Mouse (Mus musculus) heart, postnatal 0 days (tissue): ENCODE measurements around the gene 2310030G06Rik. TPM values are rescaled to one million over a fixed set of nuclear protein-coding genes. Genes with fewer than 3 reads are reported as not detected.
A peak's percentile ranks its signal among the peaks of the same experiment; 100 is the strongest.

Source experiments
- ATAC-seq: fragments of 200-750 bp; cut with Nextera tagmentation; 2 replicates; pipeline ENCODE4 v1.8.0; 2017; ENCODE audit warnings: low read depth, moderate number of reproducible peaks, moderate library complexity; ENCODE audit not compliant: insufficient read depth
- DNase-seq: peaks from one replicate; pipeline ENCODE4 v3.0.0-alpha.2; 2016; ENCODE audit warnings: low spot score
- H3K27ac ChIP-seq: fragments of 300-500 bp; sonication (generic); 2 replicates; pipeline ENCODE4 v1.5.1; 2014; ENCODE audit warnings: low read depth, mild to moderate bottlenecking
- H3K27me3 ChIP-seq: fragments of 300-500 bp; sonication (generic); 2 replicates; pipeline ENCODE4 v1.6.1; 2014; ENCODE audit warnings: low read length, mixed read lengths; ENCODE audit not compliant: control insufficient read depth, insufficient read depth
- H3K36me3 ChIP-seq: fragments of 300-500 bp; sonication (generic); replicated peaks from 2 replicates; pipeline ENCODE4 v1.6.1; 2014; ENCODE audit warnings: low read length, mixed read lengths; ENCODE audit not compliant: control insufficient read depth, insufficient read depth
- H3K4me1 ChIP-seq: fragments of 300-500 bp; sonication (generic); 2 replicates; pipeline ENCODE4 v1.6.1; 2014; ENCODE audit warnings: antibody characterized with exemption; ENCODE audit not compliant: control insufficient read depth, insufficient read depth
- H3K4me2 ChIP-seq: fragments of 300-500 bp; sonication (generic); 2 replicates; pipeline ENCODE4 v1.6.1; 2014; ENCODE audit warnings: low read depth, mild to moderate bottlenecking, low read length, moderate library complexity
- H3K4me3 ChIP-seq: fragments of 300-500 bp; sonication (generic); 2 replicates; pipeline ENCODE4 v1.5.1; 2014; ENCODE audit warnings: low read depth, low read length
- H3K9ac ChIP-seq: fragments of 300-500 bp; sonication (generic); replicated peaks from 2 replicates; pipeline ENCODE4 v1.6.1; 2014; ENCODE audit warnings: low read depth, low read length, mixed read lengths
- H3K9me3 ChIP-seq: fragments of 300-500 bp; sonication (generic); replicated peaks from 2 replicates; pipeline ENCODE4 v1.6.1; 2016; ENCODE audit warnings: low read length; ENCODE audit not compliant: control insufficient read depth
- CTCF ChIP-seq: IDR thresholded peaks from 2 replicates; pipeline ENCODE4 v1.5.1; 2016; ENCODE audit warnings: antibody characterized with exemption, control low read depth, low read depth
- EP300 ChIP-seq: IDR thresholded peaks from 2 replicates; pipeline ENCODE4 v1.6.1; 2016; ENCODE audit warnings: antibody characterized with exemption, low read depth
- WGBS: fragments of 180-500 bp; shearing (Covaris S2); extraction: QIAGEN DNeasy Blood & Tissue Kit; methylation state at CpG from one replicate; pipeline ENCODE4 v1.1.7; 2014; 5-methylcytosine and 5-hydroxymethylcytosine counted together
- polyA plus RNA-seq: library from polyadenylated mRNA; unstranded; fragments of >200 nt; fragmentation: Nextera tagmentation; extraction: Ambion mirVana; gene quantifications from 2 replicates; pipeline ENCODE4 v1.2.1, GENCODE M21; 2015
- total RNA-seq: library from RNA; depleted of rRNA; stranded (reverse); fragments of >200 nt; gene quantifications from 2 replicates; pipeline ENCODE4 v1.2.3, GENCODE M21; 2014; ENCODE audit warnings: low replicate concordance; rRNA removed

Gene 2310030G06Rik
- total and polyA plus RNA-seq, 2 experiments from 2014 or later = 3.6 to 10.6 TPM

- DNase-seq = peak; percentile 77
- 0 out of 2 replicates have a peak, but pooled peaks cover 9% of the 10 kb centered on the region for H3K36me3 ChIP-seq
- TF ChIP-seq CTCF = no peak
- TF ChIP-seq EP300 = no peak
- H3K9me3 ChIP-seq = no peaks in the 10 kb centered on the region
- H3K4me1 ChIP-seq = peaks cover 20% of the 10 kb centered on the region
- H3K9ac ChIP-seq = no peak overlapping the region
- H3K4me3 ChIP-seq = peak overlapping the region; percentile 27
- peak overlapping the region; percentile 94 for H3K4me2 ChIP-seq
- 5% methylated on average over 12 of the region's 12 CpGs for WGBS
- H3K27ac ChIP-seq = no peak overlapping the region
- H3K27me3 ChIP-seq = no peaks in the 10 kb centered on the region
- ATAC-seq = peak; percentile 39
Observed at GRCm38 (mm10) chr9:50697706-50698041, 48.7 kb downstream of the 2310030G06Rik start.

- no peak overlapping the region for H3K9ac ChIP-seq
- no peaks in the 10 kb centered on the region for H3K9me3 ChIP-seq
- peaks cover 11% of the 10 kb centered on the region for H3K36me3 ChIP-seq
- no peak overlapping the region for H3K27ac ChIP-seq
- H3K4me2 ChIP-seq = peak overlapping the region; percentile 94
- H3K4me1 ChIP-seq = peaks cover 20% of the 10 kb centered on the region
- TF ChIP-seq CTCF (no peak), EP300 (no peak)
- WGBS = 69% methylated on average over 12 of the region's 12 CpGs
- DNase-seq (no peak), ATAC-seq (no peak)
- no peaks in the 10 kb centered on the region for H3K27me3 ChIP-seq
- H3K4me3 ChIP-seq = peak overlapping the region; percentile 27
Observed at GRCm38 (mm10) chr9:50696851-50697705, 49.3 kb downstream of the 2310030G06Rik start.

- peaks cover 20% of the 10 kb centered on the region for H3K4me1 ChIP-seq
- WGBS = 78% methylated on average over 6 of the region's 6 CpGs
- H3K27me3 ChIP-seq = no peaks in the 10 kb centered on the region
- no peak overlapping the region for H3K4me3 ChIP-seq
- H3K9ac ChIP-seq = no peak overlapping the region
- no peaks in the 10 kb centered on the region for H3K9me3 ChIP-seq
- TF ChIP-seq CTCF (no peak), EP300 (no peak)
- H3K27ac ChIP-seq = no peak overlapping the region
- DNase-seq (no peak), ATAC-seq (no peak)
- H3K4me2 ChIP-seq = no peak overlapping the region
- H3K36me3 ChIP-seq = peaks cover 13% of the 10 kb centered on the region
Observed at GRCm38 (mm10) chr9:50695153-50695552, 51.2 kb downstream of the 2310030G06Rik start.

- Histone ChIP-seq H3K4me2 (no peak overlapping the region), H3K9ac (no peak overlapping the region), H3K36me3 (peaks cover 24% of the 10 kb centered on the region), H3K4me3 (no peak overlapping the region), H3K9me3 (no peaks in the 10 kb centered on the region), H3K27me3 (no peaks in the 10 kb centered on the region), H3K27ac (no peak overlapping the region), H3K4me1 (peaks cover 13% of the 10 kb centered on the region)
- WGBS = 23% methylated on average over 10 of the region's 10 CpGs
- TF ChIP-seq EP300 = no peak
- TF ChIP-seq CTCF = peak; percentile 61
- ATAC-seq = no peak
- peak; percentile 43 for DNase-seq
Observed at GRCm38 (mm10) chr9:50693631-50694030, 52.7 kb downstream of the 2310030G06Rik start.

GRCm38 (mm10) chr9:50692626-50693580 is 53.4 kb downstream of the 2310030G06Rik start:
- Histone ChIP-seq H3K27ac (no peak overlapping the region), H3K4me2 (no peak overlapping the region), H3K9ac (no peak overlapping the region), H3K9me3 (no peaks in the 10 kb centered on the region), H3K4me1 (0 out of 2 replicates have a peak, but pooled peaks cover 7% of the 10 kb centered on the region), H3K36me3 (peaks cover 26% of the 10 kb centered on the region), H3K27me3 (no peaks in the 10 kb centered on the region), H3K4me3 (no peak overlapping the region)
- no peak for TF ChIP-seq CTCF
- ATAC-seq (no peak), DNase-seq (no peak)
- 47% methylated on average over 13 of the region's 13 CpGs for WGBS

Other genes with a start within 250 kb of the 2310030G06Rik start
- 29.7 and 147 TPM in 2 replicates for gene Pts, start 217.8 kb downstream of the 2310030G06Rik start, total RNA-seq
- 93.1 and 97.8 TPM in 2 replicates for gene Pts, start 217.8 kb downstream of the 2310030G06Rik start, polyA plus RNA-seq
- 0.46 and 2.4 TPM in 2 replicates for gene Il18, start 191.7 kb downstream of the 2310030G06Rik start, total RNA-seq
- 2.9 and 4.7 TPM in 2 replicates for gene Il18, start 191.7 kb downstream of the 2310030G06Rik start, polyA plus RNA-seq
- not detected in 2 replicates for gene Bco2, start 191.4 kb downstream of the 2310030G06Rik start, total RNA-seq
- gene Bco2, start 191.4 kb downstream of the 2310030G06Rik start, polyA plus RNA-seq = 0.07 TPM in 1 of 2 replicates, not detected in the other
- not detected in 2 replicates for gene Tex12, start 185.2 kb downstream of the 2310030G06Rik start, total RNA-seq
- not detected in 2 replicates for gene Tex12, start 185.2 kb downstream of the 2310030G06Rik start, polyA plus RNA-seq
- gene Sdhd, start 142.7 kb downstream of the 2310030G06Rik start, total RNA-seq = 980 and 992 TPM in 2 replicates
- 1,236 and 1,240 TPM in 2 replicates for gene Sdhd, start 142.7 kb downstream of the 2310030G06Rik start, polyA plus RNA-seq
- 115 and 163 TPM in 2 replicates for gene Timm8b, start 142.6 kb downstream of the 2310030G06Rik start, total RNA-seq
- 445 and 461 TPM in 2 replicates for gene Timm8b, start 142.6 kb downstream of the 2310030G06Rik start, polyA plus RNA-seq
- 0.27 TPM in 1 of 2 replicates, not detected in the other for gene Pih1d2, start 129.2 kb downstream of the 2310030G06Rik start, total RNA-seq
- 1.2 and 1.5 TPM in 2 replicates for gene Pih1d2, start 129.2 kb downstream of the 2310030G06Rik start, polyA plus RNA-seq
- gene Nkapd1, start 129.1 kb downstream of the 2310030G06Rik start, total RNA-seq = 10.0 and 14.5 TPM in 2 replicates
- 13.4 and 14.3 TPM in 2 replicates for gene Nkapd1, start 129.1 kb downstream of the 2310030G06Rik start, polyA plus RNA-seq
- gene Dlat, start 86.8 kb downstream of the 2310030G06Rik start, total RNA-seq = 155 and 215 TPM in 2 replicates
- gene Dlat, start 86.8 kb downstream of the 2310030G06Rik start, polyA plus RNA-seq = 203 and 204 TPM in 2 replicates
- 7.7 and 19.8 TPM in 2 replicates for gene Dixdc1, start 7.0 kb downstream of the 2310030G06Rik start, total RNA-seq
- gene Dixdc1, start 7.0 kb downstream of the 2310030G06Rik start, polyA plus RNA-seq = 6.9 and 7.1 TPM in 2 replicates
- gene Cryab, start 4.8 kb upstream of the 2310030G06Rik start, total RNA-seq = 758 and 766 TPM in 2 replicates
- 1,736 and 1,781 TPM in 2 replicates for gene Cryab, start 4.8 kb upstream of the 2310030G06Rik start, polyA plus RNA-seq
- 241 and 266 TPM in 2 replicates for gene Hspb2, start 5.8 kb upstream of the 2310030G06Rik start, total RNA-seq
- 309 and 313 TPM in 2 replicates for gene Hspb2, start 5.8 kb upstream of the 2310030G06Rik start, polyA plus RNA-seq
- gene Fdxacb1, start 21.7 kb upstream of the 2310030G06Rik start, total RNA-seq = 7.4 and 10.0 TPM in 2 replicates
- 7.9 and 8.1 TPM in 2 replicates for gene Fdxacb1, start 21.7 kb upstream of the 2310030G06Rik start, polyA plus RNA-seq
- gene Alg9, start 28.5 kb upstream of the 2310030G06Rik start, total RNA-seq = 23.9 and 24.2 TPM in 2 replicates
- gene Alg9, start 28.5 kb upstream of the 2310030G06Rik start, polyA plus RNA-seq = 11.4 and 11.9 TPM in 2 replicates
- gene 1110032A03Rik, start 29.0 kb upstream of the 2310030G06Rik start, total RNA-seq = 8.0 and 39.5 TPM in 2 replicates
- 32.6 and 36.8 TPM in 2 replicates for gene 1110032A03Rik, start 29.0 kb upstream of the 2310030G06Rik start, polyA plus RNA-seq
- gene Ppp2r1b, start 98.8 kb upstream of the 2310030G06Rik start, total RNA-seq = 7.5 and 15.3 TPM in 2 replicates
- gene Ppp2r1b, start 98.8 kb upstream of the 2310030G06Rik start, polyA plus RNA-seq = 15.3 and 17.8 TPM in 2 replicates